Mouse (Mus musculus): ENCODE measurements around the gene Znhit1.
"Not testable (repeated sequence)": the region's sequence is repeated elsewhere in the genome, so short reads cannot be mapped to it uniquely, and the experiment has no call there.

GRCm38 (mm10) chr5:136949551-136950336 lies 38.1 kb downstream of the Znhit1 start:
- TF ChIP-seq POLR2A, CTCF (IDR thresholded peaks at IDR 0.05; ENCODE audit: extremely low read depth, insufficient read depth, low read length): not testable (repeated sequence)
